Mouse (Mus musculus) urinary bladder, postnatal 25 days (tissue): ENCODE measurements around the gene Mpdu1.
"Not testable (repeated sequence)": the region's sequence is repeated elsewhere in the genome, so short reads cannot be mapped to it uniquely, and the experiment has no call there.

Experiments used
- DNase-seq: peaks from one replicate; pipeline ENCODE4 v3.0.0; 2022; ENCODE audit warnings: low spot score

Gene Mpdu1

DNA sequence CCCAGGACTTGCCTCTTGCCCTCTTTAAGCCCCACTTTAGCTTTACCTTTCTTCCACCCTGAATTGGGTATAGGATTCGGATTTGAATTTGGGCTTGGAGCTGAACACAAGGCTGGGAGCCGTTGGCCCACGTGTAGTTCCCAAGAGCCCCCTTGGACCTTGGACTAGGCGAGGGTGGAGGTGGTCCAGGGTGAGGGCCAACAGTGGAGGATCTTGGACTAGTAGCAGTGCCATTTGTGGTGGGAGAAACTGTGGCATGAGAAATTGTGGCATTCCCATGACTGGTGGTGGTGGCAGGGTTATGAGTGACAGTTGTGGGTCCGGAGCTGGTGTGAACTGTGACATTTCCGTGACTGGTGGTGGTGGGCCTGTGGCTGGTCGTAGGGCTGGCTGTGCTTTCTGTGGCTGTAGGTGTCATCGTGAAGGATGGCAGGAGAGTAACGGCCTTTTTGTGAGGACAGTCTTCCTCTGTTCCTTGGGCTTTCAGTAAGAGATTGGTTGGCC lies 3.1 kb upstream of the Mpdu1 start:
- DNase-seq, result no peak

DNA sequence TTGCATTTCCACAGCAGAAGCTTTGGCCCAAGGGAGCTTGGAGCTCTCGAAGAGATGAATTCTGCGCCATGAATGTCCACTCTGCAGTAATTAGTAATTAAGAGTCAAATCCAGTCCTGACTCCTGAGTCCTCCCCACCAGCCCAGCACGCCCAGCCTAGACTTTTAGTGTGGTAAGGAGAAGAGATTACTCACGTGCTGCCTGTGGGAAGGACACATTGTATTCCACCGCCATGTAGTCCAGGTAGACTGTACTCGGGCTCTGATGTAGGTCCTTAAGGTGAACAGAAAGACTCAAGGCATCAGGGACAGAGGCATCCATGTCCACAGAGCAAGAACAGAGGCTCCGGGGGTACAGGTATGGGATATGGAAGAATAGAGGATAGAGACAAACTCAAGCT lies 2.4 kb upstream of the Mpdu1 start:
- DNase-seq, result no peak

GRCm38 (mm10) chr11:69663795-69664194 lies 1.4 kb upstream of the Mpdu1 start:
- no peak for DNase-seq

- no peak for DNase-seq
Measured at GRCm38 (mm10) chr11:69662967-69663671, 677 bp upstream of the Mpdu1 start.

- no peak for DNase-seq
Measured at GRCm38 (mm10) chr11:69661221-69661881, 1.1 kb downstream of the Mpdu1 start.

DNA sequence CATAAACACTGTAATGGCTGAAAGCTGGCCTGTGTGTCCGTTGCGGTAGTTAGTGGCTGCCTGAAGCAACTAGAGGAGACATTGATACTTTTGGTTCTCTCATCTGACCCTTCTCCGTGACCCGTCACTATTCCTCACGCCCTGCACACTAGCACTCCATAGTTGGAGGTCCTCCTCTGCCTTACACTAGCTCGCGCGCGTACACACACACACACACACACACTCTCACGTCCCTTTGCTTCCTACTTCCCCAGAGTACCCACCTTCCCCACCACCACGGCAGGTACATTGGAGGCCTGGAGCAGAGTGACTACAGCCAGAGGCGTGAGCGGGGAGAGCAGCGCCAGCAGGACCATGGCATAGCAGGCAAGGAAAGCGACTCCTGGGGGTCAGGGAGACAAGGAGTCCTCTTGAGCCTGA lies 5.0 kb downstream of the Mpdu1 start:
- DNase-seq, result no peak

DNA sequence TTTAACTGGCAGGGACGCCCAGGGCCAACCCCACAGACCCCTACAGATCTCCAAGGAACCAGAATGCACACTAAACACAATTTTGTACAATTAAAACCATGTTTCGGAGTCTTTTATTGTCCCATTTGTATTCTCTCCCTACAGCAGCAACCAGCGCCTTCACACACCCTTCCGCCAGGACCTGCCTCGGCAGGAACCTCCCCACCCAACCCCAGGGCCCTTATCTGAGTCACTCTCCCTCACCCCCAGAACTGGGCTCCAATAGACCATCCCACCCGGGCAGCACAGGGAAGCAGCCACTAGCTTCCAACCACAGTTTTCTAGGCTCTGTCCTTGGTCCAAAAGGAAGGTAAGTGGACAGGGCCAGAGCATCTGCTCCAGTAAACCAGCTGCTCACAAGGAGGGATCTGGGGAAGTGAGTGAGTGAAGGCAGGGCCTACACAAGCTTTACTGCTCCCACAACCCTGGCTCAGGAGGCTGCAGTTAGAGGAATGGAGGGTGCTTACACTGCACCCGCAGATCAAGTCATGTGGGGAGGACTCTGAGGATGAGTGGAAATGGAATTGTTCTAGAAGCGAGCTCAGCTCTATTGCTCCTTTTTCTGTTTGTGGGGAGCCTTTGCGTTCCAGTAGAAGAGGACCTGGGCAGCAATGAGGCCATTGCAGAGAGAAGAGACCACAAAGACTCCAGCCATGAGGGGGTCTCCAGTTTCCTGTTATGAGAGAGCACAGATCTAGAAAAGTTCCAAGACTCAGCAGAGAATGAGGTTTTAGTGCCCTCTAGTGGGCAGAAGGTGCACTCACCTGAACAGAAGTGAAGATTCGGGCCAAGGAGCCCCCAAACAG lies 5.6 kb downstream of the Mpdu1 start:
- DNase-seq, result peak; percentile 39

- peak; percentile 46 for DNase-seq
Measured at GRCm38 (mm10) chr11:69656065-69656455, 6.4 kb downstream of the Mpdu1 start.

GRCm38 (mm10) chr11:69655264-69656064 lies 7.0 kb downstream of the Mpdu1 start, which contains the start of gene Sox15:
TSS of gene Sox15 (plus strand) at chr11:69655314.
- DNase-seq, result peak; percentile 65

GRCm38 (mm10) chr11:69654760-69655159 lies 7.7 kb downstream of the Mpdu1 start:
- DNase-seq, result peak; percentile 25

GRCm38 (mm10) chr11:69653399-69653798 lies 9.0 kb downstream of the Mpdu1 start:
- no peak for DNase-seq

DNA sequence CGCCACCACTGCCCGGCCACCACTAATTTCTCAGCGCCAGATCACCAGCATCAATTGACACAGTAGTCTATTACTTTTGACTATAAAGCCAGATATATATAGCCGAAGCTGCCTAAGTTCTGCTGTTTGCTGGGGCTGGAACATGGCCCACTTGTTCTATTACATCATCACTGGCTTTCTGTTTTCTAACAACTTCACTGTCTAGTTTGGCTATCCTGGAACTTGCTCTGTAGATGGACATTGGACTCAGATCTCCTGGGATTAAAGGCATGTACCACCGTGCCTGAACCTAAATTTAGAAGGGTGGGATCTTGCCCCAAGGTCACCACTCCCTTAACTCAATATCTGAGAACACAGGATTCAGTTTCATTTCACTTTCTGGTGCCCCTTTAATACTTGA lies 16.6 kb downstream of the Mpdu1 start:
- DNase-seq, result no peak

DNA sequence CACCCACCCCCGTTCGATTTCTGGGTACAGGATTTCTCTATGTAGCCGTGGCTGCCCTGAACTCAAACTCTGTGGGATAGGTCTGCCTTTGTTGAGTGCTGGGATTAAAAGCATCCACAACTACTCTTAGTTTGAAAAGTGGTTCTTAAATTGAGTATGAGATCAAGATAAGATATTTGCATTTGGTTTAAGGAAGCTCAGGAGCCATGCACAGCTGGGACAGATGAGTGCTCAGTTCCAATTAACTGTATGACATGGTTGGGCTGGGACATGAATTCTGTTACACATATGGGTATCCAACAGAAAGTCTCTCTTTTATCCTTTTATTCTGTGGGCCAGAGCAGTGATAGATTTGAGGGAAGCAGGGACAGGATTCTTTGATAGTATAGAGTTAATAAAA lies 27.0 kb downstream of the Mpdu1 start:
- no peak for DNase-seq

DNA sequence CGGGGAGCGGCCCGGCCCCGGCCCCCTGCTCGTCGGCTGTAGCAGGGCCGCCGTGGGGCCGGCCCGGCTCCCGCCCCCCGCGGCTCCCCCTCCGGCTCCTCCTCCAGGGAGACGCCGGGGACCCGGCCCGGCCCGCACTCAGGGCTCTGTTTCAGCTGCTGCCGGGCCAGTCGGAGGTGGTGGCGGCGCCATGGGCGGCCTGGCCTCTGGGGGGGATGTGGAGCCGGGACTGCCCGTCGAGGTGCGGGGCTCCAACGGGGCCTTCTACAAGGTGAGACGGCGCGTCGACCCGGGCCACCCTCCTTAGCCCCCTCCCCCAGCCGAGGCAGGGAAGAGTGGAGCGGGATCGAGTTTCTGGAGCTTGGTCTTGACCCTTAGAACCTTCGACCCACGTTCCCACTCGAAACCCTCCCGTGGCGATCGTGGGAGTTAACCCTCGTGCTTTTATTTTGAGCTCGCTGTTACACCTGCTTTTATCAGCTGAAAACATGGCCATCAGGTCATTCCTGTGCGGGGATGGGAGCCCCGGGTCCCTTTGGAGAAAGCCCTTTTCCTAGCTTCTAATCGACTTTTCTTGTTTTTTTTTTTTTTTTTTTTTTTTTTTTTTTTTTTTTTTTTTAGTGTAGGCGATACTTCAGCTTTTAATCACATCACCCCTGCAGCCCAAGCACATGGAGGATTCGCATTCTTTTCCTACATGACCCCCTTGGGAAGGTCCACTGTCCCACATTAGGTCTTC lies 29.1 kb downstream of the Mpdu1 start:
- peak; percentile 53 for DNase-seq

- DNase-seq, result peak; percentile 100
Measured at GRCm38 (mm10) chr11:69632284-69633089, 30.0 kb downstream of the Mpdu1 start, which contains the start of gene Fxr2. TSS of gene Fxr2 (plus strand) at chr11:69632990.

GRCm38 (mm10) chr11:69629802-69630201 lies 32.6 kb downstream of the Mpdu1 start:
- DNase-seq, result no peak

DNA sequence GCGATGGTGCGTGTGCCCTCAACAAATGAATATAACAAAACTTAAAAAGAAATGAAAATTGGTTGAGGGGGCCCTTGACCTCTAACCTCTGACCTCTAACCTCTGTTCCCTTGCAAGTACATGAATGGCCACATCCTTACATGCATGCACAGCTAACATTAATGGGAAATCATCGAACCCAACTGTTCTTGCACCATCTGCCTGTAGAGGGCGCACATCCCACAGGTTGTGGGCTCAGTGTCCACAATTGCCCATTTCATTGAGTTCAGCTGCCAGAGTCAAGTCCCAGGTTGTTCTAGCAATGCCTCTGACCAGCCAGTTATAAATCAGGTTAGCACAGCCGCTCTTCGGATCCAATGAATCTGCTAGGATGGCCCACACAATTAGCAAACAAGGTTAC lies 34.2 kb downstream of the Mpdu1 start:
- peak; percentile 76 for DNase-seq

DNA sequence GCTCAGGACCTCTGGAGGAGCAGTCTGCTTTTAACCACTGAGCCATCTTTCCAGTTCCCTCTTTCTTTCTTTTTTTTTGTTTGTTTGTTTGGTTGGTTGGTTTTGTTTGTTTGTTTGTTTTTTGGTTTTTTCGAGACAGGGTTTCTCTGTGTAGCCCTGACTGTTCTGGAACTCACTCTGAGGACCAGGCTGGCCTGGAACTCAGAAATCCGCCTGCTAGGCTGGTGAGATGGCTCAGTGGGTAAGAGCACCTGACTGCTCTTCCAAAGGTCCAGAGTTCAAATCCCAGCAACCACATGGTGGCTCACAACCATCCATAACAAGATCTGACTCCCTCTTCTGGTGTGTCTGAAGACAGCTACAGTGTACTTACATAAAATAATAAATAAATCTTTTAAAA lies 38.1 kb downstream of the Mpdu1 start:
- DNase-seq, result not testable (repeated sequence)

DNA sequence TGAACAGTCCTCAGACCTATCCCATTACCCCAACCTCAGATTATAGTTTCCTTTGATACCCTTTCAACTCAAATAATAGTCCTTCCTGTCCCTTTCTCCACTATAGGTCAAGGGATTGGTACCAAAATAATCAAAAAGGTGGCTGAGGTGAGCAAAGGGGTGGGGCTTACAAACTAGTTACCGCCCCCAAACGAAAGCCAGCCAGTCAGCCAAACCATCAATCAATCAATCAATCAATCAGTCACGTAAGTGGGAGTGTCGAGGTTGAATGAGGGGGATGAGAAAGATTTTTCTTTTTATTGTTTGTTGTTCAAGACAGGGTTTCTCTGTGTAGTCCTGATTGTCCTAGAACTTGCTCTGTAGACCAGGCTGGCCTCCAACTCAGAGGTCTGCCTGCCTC lies 39.4 kb downstream of the Mpdu1 start:
- DNase-seq, result no peak

GRCm38 (mm10) chr11:69622406-69622805 lies 40.0 kb downstream of the Mpdu1 start:
- DNase-seq, result no peak
